Mouse (Mus musculus) MEL (cell line): Measurements from ENCODE around the gene Pkhd1.

Source experiments
- CTCF ChIP-seq, 3 experiments: IDR thresholded peaks in 2 of 3; conservative IDR thresholded peaks in 1 of 3; 2 replicates each; pipeline ENCODE4 v1.5.1; 2011 to 2012; ENCODE audit warnings: low read length in 3 of 3, low read depth in 2 of 3, mild to moderate bottlenecking in 2 of 3, improper control_type of control experiment in 1 of 3, inconsistent platforms in 1 of 3, mixed read lengths in 1 of 3, moderate library complexity in 1 of 3; ENCODE audit not compliant: control insufficient read depth in 1 of 3, insufficient read depth in 1 of 3, poor library complexity in 1 of 3, severe bottlenecking in 1 of 3
- GATA1 ChIP-seq: IDR thresholded peaks from 2 replicates; pipeline ENCODE4 v1.6.1; 2011; ENCODE audit warnings: low read depth, low read length, improper control_type of control experiment
- RAD21 ChIP-seq: IDR thresholded peaks from 2 replicates; pipeline ENCODE4 v1.6.1; 2011; ENCODE audit warnings: mild to moderate bottlenecking, low read depth, low read length, improper control_type of control experiment
- SIN3A ChIP-seq: IDR thresholded peaks from 2 replicates; pipeline ENCODE4 v1.6.1; 2012; ENCODE audit warnings: low read length, improper control_type of control experiment, inconsistent platforms

- TF ChIP-seq CTCF (IDR thresholded peaks at IDR 0.05 in 2 of 3, conservative IDR thresholded peaks at IDR 0.05 in 1 of 3; ENCODE audit: control insufficient read depth in 1 of 3, insufficient read depth in 1 of 3, low read depth in 2 of 3, low read length in 3 of 3, poor library complexity in 1 of 3, severe bottlenecking in 1 of 3) (no peak), RAD21 (no peak), GATA1 (no peak), SIN3A (no peak)
Measured at GRCm38 (mm10) chr1:20069733-20070132, 548.1 kb downstream of the Pkhd1 start.
